Mouse (Mus musculus) liver, embryonic 16.5 days (tissue): ENCODE results near the gene Gadd45g. TPM values are rescaled to one million over a fixed set of nuclear protein-coding genes. Genes with fewer than 3 reads are reported as not detected.
"Not testable (repeated sequence)": the region's sequence is repeated elsewhere in the genome, so short reads cannot be mapped to it uniquely, and the experiment has no call there.

Experiments
- ATAC-seq: fragments of 200-750 bp; cut with Nextera tagmentation; 2 replicates; pipeline ENCODE4 v1.8.0; 2017; ENCODE audit warnings: low read depth, mild to moderate bottlenecking, moderate number of reproducible peaks, moderate library complexity
- H3K27ac ChIP-seq: fragments of 300-500 bp; sonication (generic); 2 replicates; pipeline ENCODE4 v1.5.1; 2014; ENCODE audit warnings: mild to moderate bottlenecking, low read length
- H3K27me3 ChIP-seq: fragments of 300-500 bp; sonication (generic); 2 replicates; pipeline ENCODE4 v1.6.1; 2014; ENCODE audit warnings: low read depth, low read length, mixed read lengths; ENCODE audit not compliant: control insufficient read depth, insufficient read depth
- H3K36me3 ChIP-seq: fragments of 300-500 bp; sonication (generic); 2 replicates; pipeline ENCODE4 v1.6.1; 2014; ENCODE audit warnings: mild to moderate bottlenecking; ENCODE audit not compliant: control insufficient read depth, insufficient read depth
- H3K4me1 ChIP-seq: fragments of 300-500 bp; sonication (generic); 2 replicates; pipeline ENCODE4 v1.6.1; 2014; ENCODE audit warnings: low read depth, low read length, mixed read lengths; ENCODE audit not compliant: control insufficient read depth
- H3K4me2 ChIP-seq: fragments of 300-500 bp; sonication (generic); 2 replicates; pipeline ENCODE4 v1.6.1; 2014; ENCODE audit warnings: low read depth, low read length, mixed read lengths
- H3K4me3 ChIP-seq: fragments of 300-500 bp; sonication (generic); 2 replicates; pipeline ENCODE4 v1.5.1; 2014; ENCODE audit warnings: low read depth, mild to moderate bottlenecking, low read length
- H3K9ac ChIP-seq: fragments of 300-500 bp; sonication (generic); 2 replicates; pipeline ENCODE4 v1.6.1; 2014; ENCODE audit warnings: low read depth, low read length
- H3K9me3 ChIP-seq: fragments of 300-500 bp; sonication (generic); replicated peaks from 2 replicates; pipeline ENCODE4 v1.6.1; 2016; ENCODE audit warnings: low read length; ENCODE audit not compliant: control insufficient read depth
- WGBS: fragments of 180-500 bp; shearing (Covaris S2); extraction: QIAGEN DNeasy Blood & Tissue Kit; methylation state at CpG from one replicate; pipeline ENCODE4 v1.1.7; 2014; ENCODE audit not compliant: insufficient replicate concordance; 5-methylcytosine and 5-hydroxymethylcytosine counted together
- polyA plus RNA-seq: library from polyadenylated mRNA; unstranded; fragments of >200 nt; fragmentation: Nextera tagmentation; extraction: Ambion mirVana; gene quantifications from 2 replicates; pipeline ENCODE4 v1.2.1, GENCODE M21; 2015

Gene Gadd45g
- polyA plus RNA-seq, 1 experiment from 2014 or later: 11.7 TPM

DNA sequence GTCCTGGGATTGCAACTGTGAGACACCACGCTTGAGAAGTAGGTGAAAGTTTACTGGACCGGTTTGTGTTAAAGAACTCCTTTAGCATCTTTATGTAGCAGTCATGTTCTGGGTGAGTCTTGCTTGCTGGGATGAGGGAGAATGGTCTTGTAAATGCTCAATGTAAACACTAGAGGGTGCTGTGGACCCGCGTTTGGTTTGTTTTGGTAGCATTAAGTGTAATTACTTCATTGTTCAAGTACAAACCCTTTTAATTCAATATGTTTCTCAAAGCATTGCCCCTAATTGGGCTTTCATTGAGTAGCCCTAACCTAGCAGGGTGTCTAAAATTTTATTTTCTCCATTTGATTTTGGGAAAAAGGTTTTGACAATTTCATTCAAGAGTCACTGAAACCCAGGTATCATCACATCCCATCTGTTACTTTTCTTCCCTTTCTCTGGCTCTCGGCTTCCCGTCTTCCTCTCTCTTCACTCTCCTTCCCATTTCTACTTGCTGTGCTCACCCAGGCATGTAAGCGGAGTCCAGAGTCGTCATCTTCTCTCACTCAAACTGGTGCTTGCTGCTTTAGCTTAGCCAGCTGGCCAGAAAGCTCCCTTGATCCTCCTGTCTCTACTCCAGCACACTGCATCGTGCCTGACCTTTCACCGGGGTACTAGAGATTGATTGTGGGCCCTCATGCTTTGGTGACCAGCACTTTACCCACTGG is 15.6 kb upstream of the Gadd45g start:
- H3K27ac ChIP-seq: no peak overlapping the region
- H3K27me3 ChIP-seq: no peaks in the 10 kb centered on the region
- no peaks in the 10 kb centered on the region for H3K36me3 ChIP-seq
- H3K4me3 ChIP-seq: no peak overlapping the region
- H3K9me3 ChIP-seq: no peaks in the 10 kb centered on the region
- no peak overlapping the region for H3K4me2 ChIP-seq
- peaks cover 11% of the 10 kb centered on the region for H3K4me1 ChIP-seq
- ATAC-seq: no peak
- WGBS: 24% methylated on average over 10 of the region's 10 CpGs
- no peak overlapping the region for H3K9ac ChIP-seq

DNA sequence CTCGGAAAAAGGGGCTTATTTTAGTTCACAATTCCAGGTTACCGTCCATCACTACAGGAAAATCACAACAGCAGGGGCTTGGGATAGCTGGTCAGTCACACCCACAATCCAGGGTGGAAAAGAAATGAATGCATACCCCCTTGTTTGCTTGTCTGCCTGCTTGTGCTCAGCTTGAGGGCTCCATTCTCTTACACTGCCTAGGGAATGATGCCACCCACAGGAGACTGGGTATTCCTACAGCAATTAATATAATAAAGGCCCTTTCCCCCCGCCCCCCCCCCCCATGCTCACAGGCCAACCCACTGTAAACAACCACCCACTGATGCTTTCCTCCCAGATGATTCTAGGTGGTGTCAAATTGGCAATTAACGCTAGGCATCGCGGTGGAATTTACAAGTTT is 14.0 kb upstream of the Gadd45g start:
- Histone ChIP-seq H3K9me3 (no peaks in the 10 kb centered on the region), H3K4me1 (peaks cover 11% of the 10 kb centered on the region), H3K4me3 (no peak overlapping the region), H3K9ac (no peak overlapping the region), H3K27me3 (no peaks in the 10 kb centered on the region), H3K27ac (no peak overlapping the region), H3K36me3 (no peaks in the 10 kb centered on the region), H3K4me2 (no peak overlapping the region)
- no peak for ATAC-seq
- 76% methylated on average over 6 of the region's 6 CpGs for WGBS

DNA sequence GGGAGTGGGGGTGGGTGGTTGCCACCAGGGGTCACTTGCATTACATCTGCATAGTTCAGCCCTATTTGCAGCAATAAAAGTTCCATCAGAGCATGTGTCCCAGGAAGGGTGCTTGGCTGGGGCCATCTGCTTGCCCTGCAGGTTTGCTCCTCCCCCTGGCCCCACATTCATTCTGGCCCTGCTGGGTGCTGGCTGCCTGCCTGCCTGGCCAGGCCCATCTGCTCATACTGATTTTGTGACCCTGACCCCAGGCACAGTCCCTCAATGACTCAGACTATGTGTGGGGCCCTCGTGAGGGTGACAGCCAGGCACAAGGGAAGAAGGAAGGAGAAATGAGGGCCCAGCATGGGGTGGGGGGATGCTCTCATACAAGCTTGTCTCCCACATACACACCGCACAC is 12.9 kb upstream of the Gadd45g start:
- WGBS: 54% methylated on average over 2 of the region's 2 CpGs
- peaks cover 11% of the 10 kb centered on the region for H3K4me1 ChIP-seq
- no peak overlapping the region for H3K27ac ChIP-seq
- H3K36me3 ChIP-seq: no peaks in the 10 kb centered on the region
- no peak overlapping the region for H3K4me3 ChIP-seq
- H3K27me3 ChIP-seq: no peaks in the 10 kb centered on the region
- no peaks in the 10 kb centered on the region for H3K9me3 ChIP-seq
- H3K4me2 ChIP-seq: no peak overlapping the region
- ATAC-seq: 0 out of 2 replicates have a peak, but pooled peaks have one; percentile 24
- no peak overlapping the region for H3K9ac ChIP-seq

DNA sequence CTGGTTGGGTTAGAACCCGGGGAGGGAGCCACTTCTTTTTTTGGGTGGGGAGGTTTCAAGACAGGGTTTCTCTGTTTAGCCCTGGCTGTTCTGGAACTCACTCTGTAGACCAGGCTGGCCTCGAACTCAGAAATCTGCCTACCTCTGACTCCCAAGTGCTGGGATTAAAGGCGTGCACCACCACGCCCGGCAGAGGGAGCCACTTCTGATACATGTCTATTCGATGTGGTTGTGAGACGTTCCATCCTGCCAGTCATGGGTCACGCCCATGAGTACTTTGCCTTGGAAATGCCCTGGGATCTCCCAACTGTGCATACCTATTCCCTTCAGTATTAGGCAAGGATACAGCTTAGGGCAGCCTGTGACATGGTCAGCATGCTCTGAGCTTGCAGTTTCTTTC is 12.5 kb upstream of the Gadd45g start:
- H3K4me1 ChIP-seq: peaks cover 11% of the 10 kb centered on the region
- 43% methylated on average over 8 of the region's 8 CpGs for WGBS
- not testable (repeated sequence) for H3K4me2 ChIP-seq, H3K36me3 ChIP-seq, H3K27ac ChIP-seq, H3K4me3 ChIP-seq, H3K9me3 ChIP-seq, H3K27me3 ChIP-seq, H3K9ac ChIP-seq
- peak; percentile 16; the same call in 1 of the 2 replicates for ATAC-seq

DNA sequence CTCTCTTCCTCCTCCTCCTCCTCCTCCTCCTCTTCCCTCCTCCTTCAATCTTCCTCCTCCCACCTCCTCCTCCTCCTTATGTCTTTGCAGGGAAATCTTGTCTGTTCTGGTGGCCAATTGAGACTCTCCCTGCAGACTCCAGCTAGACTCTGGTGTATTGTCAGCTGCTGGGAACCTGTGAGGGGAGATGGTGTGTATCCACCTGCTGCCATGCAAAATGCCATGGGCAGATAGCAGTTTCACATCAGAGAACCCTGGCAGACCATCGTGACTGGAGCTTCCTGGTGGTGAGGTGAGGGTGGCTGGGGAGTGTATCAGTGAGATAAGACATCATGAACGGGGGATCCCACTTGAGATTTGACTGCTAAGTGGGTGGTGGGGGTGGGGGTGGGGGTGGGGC is 12.0 kb upstream of the Gadd45g start:
- peak; percentile 16; the same call in 1 of the 2 replicates for ATAC-seq
- Histone ChIP-seq H3K4me1 (peaks cover 12% of the 10 kb centered on the region), H3K9me3 (no peaks in the 10 kb centered on the region), H3K9ac (no peak overlapping the region), H3K27me3 (no peaks in the 10 kb centered on the region), H3K4me2 (no peak overlapping the region), H3K27ac (no peak overlapping the region), H3K36me3 (no peaks in the 10 kb centered on the region), H3K4me3 (no peak overlapping the region)
- 12% methylated on average over 2 of the region's 2 CpGs for WGBS

DNA sequence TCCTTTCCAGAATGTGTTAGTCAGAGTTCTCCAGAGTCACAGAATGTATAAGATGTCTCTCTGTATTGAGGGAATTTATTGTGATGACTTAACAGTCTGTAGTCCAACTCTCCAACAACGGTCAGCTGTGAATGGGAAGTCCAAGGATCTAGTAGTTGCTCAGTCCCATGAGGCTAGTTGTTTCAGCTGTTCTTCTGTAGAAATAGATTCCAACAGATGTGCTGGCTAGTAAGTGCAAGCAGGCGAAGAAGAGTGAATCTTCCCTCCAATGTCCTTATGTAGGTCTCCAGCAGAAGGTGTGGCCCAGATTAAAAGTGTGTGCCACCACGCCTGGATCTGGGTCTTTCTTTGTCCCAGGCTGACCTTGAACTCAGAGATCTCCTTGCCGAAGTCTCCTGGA is 11.3 kb upstream of the Gadd45g start:
- ATAC-seq, H3K9me3 ChIP-seq, H3K4me3 ChIP-seq, H3K9ac ChIP-seq, H3K36me3 ChIP-seq, H3K27ac ChIP-seq, H3K27me3 ChIP-seq, H3K4me2 ChIP-seq: not testable (repeated sequence)
- peaks cover 18% of the 10 kb centered on the region for H3K4me1 ChIP-seq
- 58% methylated on average over 4 of the region's 4 CpGs for WGBS

DNA sequence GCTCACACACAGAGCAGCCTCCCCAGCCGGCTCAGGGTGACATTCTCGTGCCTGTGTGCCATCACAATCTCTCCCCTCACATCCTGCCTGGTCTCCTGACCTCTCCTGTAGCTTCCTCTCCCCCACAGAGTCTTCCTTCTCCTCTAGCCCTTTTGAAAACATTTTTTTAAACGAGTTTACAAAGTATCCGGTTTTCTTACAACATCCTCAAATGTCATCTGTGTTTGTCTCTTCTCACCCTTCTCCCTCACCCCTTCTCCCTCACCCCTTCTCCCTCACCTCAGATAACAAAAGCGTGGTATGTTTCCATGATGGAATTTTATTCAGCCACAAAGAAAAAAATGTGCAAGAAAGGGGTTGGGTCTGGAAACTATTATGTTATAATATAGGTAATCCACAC is 9.1 kb upstream of the Gadd45g start:
- no peak overlapping the region for H3K9ac ChIP-seq
- no peak overlapping the region for H3K27ac ChIP-seq
- no peaks in the 10 kb centered on the region for H3K27me3 ChIP-seq

DNA sequence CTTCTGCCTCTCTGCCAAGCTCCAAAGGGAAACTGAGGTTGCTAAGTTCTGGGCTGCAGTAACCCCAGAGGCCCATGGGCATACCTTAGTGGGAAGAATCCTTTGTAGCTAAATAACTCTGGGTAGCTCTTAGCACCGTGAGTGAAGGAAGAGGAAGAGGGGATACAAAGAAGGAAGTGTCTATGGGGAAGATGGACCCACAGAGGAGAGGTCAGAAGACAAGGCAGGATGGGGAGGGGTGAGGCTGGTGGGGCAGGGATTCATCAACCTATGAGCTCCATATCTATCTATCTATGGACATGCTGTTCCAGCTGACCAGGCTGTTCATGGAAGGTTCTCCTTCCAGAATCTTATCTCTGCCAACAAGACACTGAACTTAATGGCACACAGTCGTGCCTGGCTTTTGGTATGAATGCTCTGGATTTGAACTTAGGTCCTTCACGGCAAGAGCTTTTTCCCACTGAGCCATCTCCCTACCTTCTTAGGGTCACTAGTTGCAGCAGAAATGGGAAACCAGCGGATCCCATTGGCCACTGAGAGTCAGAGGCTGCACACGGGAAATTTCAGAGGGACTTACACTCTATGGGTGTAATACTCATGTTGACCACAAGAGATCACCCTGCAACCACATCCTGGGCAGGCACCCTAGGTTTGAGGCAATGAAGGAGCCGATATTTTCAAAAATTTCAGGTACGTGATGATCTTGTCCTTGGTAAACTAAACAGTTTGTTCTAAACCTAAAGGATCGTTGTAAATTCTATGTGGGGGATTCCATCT is 7.0 kb upstream of the Gadd45g start:
- Histone ChIP-seq H3K27ac (no peak overlapping the region), H3K36me3 (no peaks in the 10 kb centered on the region), H3K27me3 (no peaks in the 10 kb centered on the region), H3K4me3 (no peak overlapping the region), H3K4me1 (peaks cover 44% of the 10 kb centered on the region), H3K9me3 (no peaks in the 10 kb centered on the region), H3K4me2 (0 out of 2 replicates have a peak overlapping the region, but pooled peaks have one; percentile 8), H3K9ac (no peak overlapping the region)
- 7% methylated on average over 8 of the region's 8 CpGs for WGBS
- ATAC-seq: no peak

More for the DNA sequence above, 9.1 kb upstream of the Gadd45g start:
- Histone ChIP-seq H3K4me3 (no peak overlapping the region), H3K36me3 (no peaks in the 10 kb centered on the region), H3K4me1 (peaks cover 40% of the 10 kb centered on the region), H3K4me2 (no peak overlapping the region), H3K9me3 (no peaks in the 10 kb centered on the region)
- no peak for ATAC-seq
- WGBS: 11% methylated on average over 5 of the region's 5 CpGs

DNA sequence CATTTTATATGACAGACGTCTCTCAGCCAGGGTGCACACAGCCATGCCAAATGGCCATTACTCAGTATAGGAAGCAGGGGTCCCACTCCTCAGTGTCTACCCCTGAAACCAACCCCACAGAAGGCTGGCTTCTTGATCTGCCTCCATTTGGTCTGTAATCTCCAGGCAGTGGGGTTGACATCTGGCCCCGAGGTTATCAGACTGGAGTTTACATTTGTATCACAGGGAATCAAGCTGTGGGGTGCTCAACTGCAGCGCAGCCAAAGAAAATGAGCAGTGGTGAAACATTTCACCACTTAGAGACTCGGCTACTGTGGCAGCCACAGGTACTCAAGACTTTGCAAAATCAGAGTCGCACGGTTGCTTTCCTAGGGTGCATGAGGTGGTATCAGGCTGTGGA is 5.8 kb upstream of the Gadd45g start:
- H3K4me1 ChIP-seq: peaks cover 46% of the 10 kb centered on the region
- peak overlapping the region; percentile 50 for H3K27ac ChIP-seq
- no peak for ATAC-seq

More for the DNA sequence above, 5.8 kb upstream of the Gadd45g start:
- Histone ChIP-seq H3K4me3 (no peak overlapping the region), H3K36me3 (no peaks in the 10 kb centered on the region), H3K27me3 (no peaks in the 10 kb centered on the region), H3K4me2 (peak overlapping the region; percentile 58), H3K9ac (peak overlapping the region; percentile 21; the same call in 1 of the 2 replicates), H3K9me3 (no peaks in the 10 kb centered on the region)
- WGBS: 24% methylated on average over 6 of the region's 6 CpGs
